Mouse (Mus musculus): Measurements from ENCODE around the gene Pnkp.

Pnkp gene

GRCm38 (mm10) chr7:44900632-44901031 lies 43.7 kb downstream of the Pnkp start:
- DNase-seq (ENCODE audit: low read depth, low spot score) = no peak

DNA sequence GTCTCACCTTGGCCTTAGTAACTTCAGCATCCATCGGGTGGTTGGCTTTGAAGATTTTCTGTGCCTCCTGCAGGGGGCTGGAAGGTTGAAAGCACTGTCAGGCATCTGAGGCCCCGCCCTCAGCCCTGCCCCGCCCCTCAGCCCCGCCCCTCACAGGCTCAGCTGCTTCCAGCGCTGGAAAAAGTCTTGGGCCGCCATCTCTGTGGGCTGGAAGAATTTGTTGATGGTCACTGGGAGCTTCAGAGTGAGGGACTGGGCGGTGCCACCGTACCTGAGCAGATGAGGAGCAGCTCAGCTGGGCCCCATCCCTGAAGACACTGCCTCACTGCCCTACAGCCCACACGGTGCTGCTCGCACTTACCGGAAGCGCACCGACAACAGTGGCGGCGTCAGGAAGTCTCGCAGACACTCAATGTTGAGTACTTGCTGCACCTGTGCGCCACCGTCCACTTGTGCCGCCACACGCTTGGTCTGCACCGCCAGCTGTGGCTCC lies 44.3 kb downstream of the Pnkp start:
- peak; percentile 62 for DNase-seq (ENCODE audit: low read depth, low spot score)

- DNase-seq (ENCODE audit: low read depth, low spot score) = peak; percentile 83
Observed at GRCm38 (mm10) chr7:44905430-44905829, 48.5 kb downstream of the Pnkp start.

GRCm38 (mm10) chr7:44908706-44909476 lies 52.0 kb downstream of the Pnkp start:
- DNase-seq (ENCODE audit: low read depth, low spot score) = peak; percentile 86

Data from brain, adult 2 months (tissue).